In the genomic region with DNA sequence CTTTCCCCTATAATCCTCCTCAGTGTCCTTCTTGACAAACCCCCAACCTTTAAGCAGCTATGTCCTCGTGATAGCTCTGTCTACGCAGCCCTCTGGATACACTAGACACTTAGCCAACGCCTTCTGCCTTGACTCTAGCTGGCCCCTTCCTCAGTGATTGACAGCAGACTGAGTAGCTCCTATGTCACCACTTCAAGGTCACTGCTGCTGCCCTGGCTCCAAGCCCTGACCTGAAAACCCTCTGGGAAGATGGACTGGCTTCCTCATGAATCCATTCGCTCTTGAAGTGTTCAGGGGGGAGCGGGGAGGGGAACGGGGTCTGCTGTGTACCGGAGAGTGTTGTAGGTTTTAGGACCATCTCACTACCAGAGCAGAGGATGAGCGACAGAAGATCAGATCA, we compare ENCODE assay signal across 26 mouse cellular contexts. TPM values are rescaled to one million over a fixed set of nuclear protein-coding genes. Genes with fewer than 3 reads are reported as not detected.
DNase-seq lines count a peak whose midpoint lies in the region.
"Had no signal": no experiment of that assay in that cellular context is flagged by ENCODE, and none has a peak within 500 bp of the region (broad histone marks: within the 10 kb centered on the region; RNA-seq: fewer than 3 reads in every experiment).

No protein-coding gene starts in this region.

- peak; percentile 36 to 67 for DNase-seq in adrenal gland, adult (ENCODE audit: inconsistent age in 2 of 2, low spot score in 1 of 2)
- DNase-seq in adrenal gland, postnatal 10 days: no peak
- peak; percentile 57 for DNase-seq in adrenal gland, adult 2 months
- DNase-seq in adrenal gland, adult 8-10 months: no peak
- DNase-seq in adrenal gland, postnatal 14 days: peak; percentile 39
- DNase-seq in adrenal gland, adult 18-20 months (ENCODE audit: low spot score in 2 of 2): no peak
- DNase-seq in adrenal gland, postnatal 25 days: peak; percentile 17
- no peak for DNase-seq in adrenal gland, postnatal 4 days (ENCODE audit: low spot score in 2 of 2)
- DNase-seq: B cell, adult 2 months; cerebellum, adult 11 months; cerebellum, adult 11-12 months; cerebellum, adult 18-20 months; cerebellum, adult 2 months; cerebellum, adult 8-10 months; cerebellum, adult 9-10 months; cerebellum, adult 9-11 months; cerebellum, postnatal 10 days; cerebellum, postnatal 14 days; cerebellum, postnatal 25 days had no signal

RNA-seq across cellular contexts. Expression of a gene that starts 15.9 kb away (rescaled TPM):
- not detected for total RNA-seq in adrenal gland, postnatal 10 days (2021)
- not detected for total RNA-seq in adrenal gland, adult 2 months (2021)
- not detected in 2 replicates for polyA plus RNA-seq in adrenal gland, adult 2 months (2012; rRNA removed)
- total RNA-seq in adrenal gland, adult 8-10 months (2022): not detected
- total RNA-seq in adrenal gland, postnatal 14 days (2021): not detected in 2 replicates
- total RNA-seq in adrenal gland, adult 18-20 months (2021): not detected
- total RNA-seq in adrenal gland, postnatal 25 days (2021): not detected in 2 replicates
- total RNA-seq in adrenal gland, postnatal 4 days (2021): not detected
- total RNA-seq: adrenal gland, postnatal 36 days; CH12.LX; MEL had no signal
- polyA plus RNA-seq: brain, embryonic 14.5 days; C2C12; CD4-positive, CD25-positive, alpha-beta regulatory T cell, adult 4 months; cerebellum, adult 2 months; G1E had no signal

Comparison
In these comparisons a context has a peak if more than half of its experiments do, and no peak if none do; other contexts are left out.
1. DNase-seq: peak in adrenal gland, adult (2 of 2), adrenal gland, adult 2 months (single experiment), adrenal gland, postnatal 14 days (single experiment) and adrenal gland, postnatal 25 days (single experiment); none in adrenal gland, postnatal 10 days (single experiment), adrenal gland, adult 8-10 months (single experiment), adrenal gland, adult 18-20 months (0 of 2) and adrenal gland, postnatal 4 days (0 of 2).